Mouse (Mus musculus): ENCODE results near the gene Mpc1.

DNA sequence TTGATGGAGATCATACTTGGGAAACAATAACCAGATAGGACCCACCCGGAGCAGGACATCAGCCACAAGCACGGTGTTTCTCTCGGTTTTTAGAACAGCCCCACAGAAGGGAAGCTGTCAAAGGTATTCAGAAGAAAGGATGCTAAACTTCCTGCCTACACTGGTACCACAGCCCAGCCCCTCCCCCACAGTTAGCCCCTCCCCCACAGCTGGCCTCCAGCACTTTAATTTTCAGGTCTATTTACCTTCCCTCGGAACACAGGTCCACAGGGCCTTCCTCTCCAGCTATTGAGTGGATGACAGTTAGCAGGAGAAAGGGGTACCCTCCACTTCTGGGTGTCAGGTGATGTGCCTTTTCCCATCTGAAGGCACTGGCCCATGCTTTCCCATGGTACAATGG is 42.2 kb upstream of the Mpc1 start:
- TF ChIP-seq GATA1 (IDR thresholded peaks at IDR 0.05; ENCODE audit: borderline replicate concordance, low read length) (no peak), FLI1 (IDR thresholded peaks at IDR 0.05; ENCODE audit: low read length) (no peak)

Data from megakaryocyte, embryonic 14.5 days (primary cell).